ENCODE assay signal across 8 mouse cellular contexts in genomic region chr17:5324236-5324876, GRCm38 (mm10).
DNase-seq lines count a peak whose midpoint lies in the region; ATAC-seq lines count a peak whose summit lies in the region.

No protein-coding gene starts in this region.

- no peaks in the 10 kb centered on the region for H3K9me3 ChIP-seq in kidney, embryonic 14.5 days (ENCODE audit: control insufficient read depth, low read length)

- H3K4me2 ChIP-seq in kidney, embryonic 14.5 days (replicated peaks; ENCODE audit: low read depth, low read length), result no peak overlapping the region

- peaks cover 59% of the 10 kb centered on the region for H3K36me3 ChIP-seq in kidney, embryonic 14.5 days (ENCODE audit: control insufficient read depth, insufficient read depth, low read length)

- no peaks in the 10 kb centered on the region for H3K27me3 ChIP-seq in kidney, embryonic 14.5 days (ENCODE audit: control insufficient read depth, insufficient read depth, low read length)

- H3K4me3 ChIP-seq in kidney, embryonic 14.5 days (ENCODE audit: low read length), result no peak overlapping the region

- H3K9ac ChIP-seq in kidney, embryonic 14.5 days (ENCODE audit: low read depth, low read length), result no peak overlapping the region

- peak; percentile 91 for ATAC-seq in kidney, embryonic 14.5 days (ENCODE audit: low FRiP score, low TSS enrichment)

- H3K27ac ChIP-seq in kidney, embryonic 14.5 days (ENCODE audit: low read depth, low read length), result 0 out of 2 replicates have a peak overlapping the region, but pooled peaks have one; percentile 9

- H3K4me1 ChIP-seq in kidney, embryonic 14.5 days (ENCODE audit: control insufficient read depth, insufficient read depth, low read length), result peaks cover 21% of the 10 kb centered on the region

- WGBS in kidney, embryonic 14.5 days, result 14% methylated on average over 10 of the region's 10 CpGs

- peak; percentile 79 for DNase-seq in NIH3T3 (ENCODE audit: low read depth)
- peak; percentile 89 for DNase-seq in embryo, embryonic 11 days
- peak; percentile 54 to 73 for DNase-seq in heart, adult 9 months (ENCODE audit: low spot score in 2 of 2)
- peak; percentile 42 for DNase-seq in lung, postnatal 25 days (ENCODE audit: low spot score)
- DNase-seq in right cerebral cortex, postnatal 10 days (ENCODE audit: low spot score in 2 of 2), result no peak
- no peak for DNase-seq in urinary bladder, postnatal 10 days (ENCODE audit: low spot score)
- DNase-seq in left cerebral cortex, adult 8-10 months (ENCODE audit: low spot score in 2 of 2), result no peak

Comparison
In these comparisons a context has a peak if more than half of its experiments do, and no peak if none do; other contexts are left out.
1. DNase-seq: peak in NIH3T3 (single experiment), embryo, embryonic 11 days (single experiment), heart, adult 9 months (2 of 2) and lung, postnatal 25 days (single experiment); none in right cerebral cortex, postnatal 10 days (0 of 2), urinary bladder, postnatal 10 days (single experiment) and left cerebral cortex, adult 8-10 months (0 of 2).